In genomic region chr5:75118840-75119239, GRCm38 (mm10) we compare ENCODE assay signal across 11 mouse cellular contexts. TPM values are rescaled to one million over a fixed set of nuclear protein-coding genes. Genes with fewer than 3 reads are reported as not detected.
DNase-seq lines count a peak whose midpoint lies in the region; ATAC-seq and TF ChIP-seq lines count a peak whose summit lies in the region.
"Had no signal": no experiment of that assay in that cellular context is flagged by ENCODE, and none has a peak within 500 bp of the region (broad histone marks: within the 10 kb centered on the region; RNA-seq: fewer than 3 reads in every experiment).

No protein-coding gene starts in this region.

- no peaks in the 10 kb centered on the region for H3K4me1 ChIP-seq in hindbrain, postnatal 0 days (ENCODE audit: insufficient read depth, low read length)
- H3K4me1 ChIP-seq in hindbrain, embryonic 16.5 days (ENCODE audit: control insufficient read depth, insufficient read depth, low read depth, low read length), result no peaks in the 10 kb centered on the region
- no peaks in the 10 kb centered on the region for H3K4me1 ChIP-seq in spleen, adult 2 months (ENCODE audit: control insufficient read depth, insufficient read depth, insufficient read length)
- no peaks in the 10 kb centered on the region for H3K4me1 ChIP-seq in kidney, embryonic 15.5 days

- intact Hi-C loops in left cerebral cortex, postnatal 36 days (cut with DNase I), result no loop called here

- no peaks in the 10 kb centered on the region for H3K27me3 ChIP-seq in hindbrain, postnatal 0 days (ENCODE audit: insufficient read depth, low read length)
- no peaks in the 10 kb centered on the region for H3K27me3 ChIP-seq in hindbrain, embryonic 16.5 days (replicated peaks; ENCODE audit: control insufficient read depth, insufficient read depth, low read length)
- no peaks in the 10 kb centered on the region for H3K27me3 ChIP-seq in spleen, adult 2 months (ENCODE audit: control insufficient read depth, insufficient read depth, low read length)
- no peaks in the 10 kb centered on the region for H3K27me3 ChIP-seq in kidney, embryonic 15.5 days
- H3K27me3 ChIP-seq: limb, embryonic 15.5 days had no signal

- H3K4me3 ChIP-seq in hindbrain, postnatal 0 days (ENCODE audit: low read length), result no peak overlapping the region
- H3K4me3 ChIP-seq in hindbrain, embryonic 16.5 days (ENCODE audit: low read length), result no peak overlapping the region
- no peak overlapping the region for H3K4me3 ChIP-seq in spleen, adult 2 months (ENCODE audit: extremely low read depth, insufficient read depth, insufficient read length)
- no peak overlapping the region for H3K4me3 ChIP-seq in kidney, embryonic 15.5 days (replicated peaks)
- H3K4me3 ChIP-seq: limb, embryonic 15.5 days had no signal

- TF ChIP-seq CTCF in hindbrain, postnatal 0 days (IDR thresholded peaks at IDR 0.05; ENCODE audit: low read depth), result peak; percentile 40
- peak; percentile 45; the same call in 1 of the 2 replicates for TF ChIP-seq CTCF in spleen, adult 2 months (IDR thresholded peaks at IDR 0.05; ENCODE audit: extremely low read depth, insufficient read depth, insufficient read length, insufficient replicate concordance)

- DNase-seq in hindbrain, postnatal 0 days (ENCODE audit: low spot score), result no peak
- peak; percentile 84 for DNase-seq in ES-CJ7 (ENCODE audit: low read depth, low spot score)
- DNase-seq in embryo, embryonic 10.5 days (ENCODE audit: low spot score), result peak; percentile 45
- DNase-seq in spleen, adult 2 months (ENCODE audit: low read depth in 1 of 2, low spot score in 2 of 2), result peak in 1 of 2 experiments; percentile 19
- DNase-seq in left cerebral cortex, postnatal 36 days (ENCODE audit: low spot score in 2 of 2), result no peak
- no peak for DNase-seq in layer of hippocampus, adult 8-10 months (ENCODE audit: low spot score in 2 of 2)

- H3K9me3 ChIP-seq in hindbrain, postnatal 0 days (ENCODE audit: low read length), result no peaks in the 10 kb centered on the region
- H3K9me3 ChIP-seq in hindbrain, embryonic 16.5 days (ENCODE audit: control insufficient read depth, low read length), result no peaks in the 10 kb centered on the region
- no peaks in the 10 kb centered on the region for H3K9me3 ChIP-seq in kidney, embryonic 15.5 days (replicated peaks)
- H3K9me3 ChIP-seq: limb, embryonic 15.5 days had no signal

- H3K9ac ChIP-seq in hindbrain, postnatal 0 days (replicated peaks; ENCODE audit: low read length), result no peak overlapping the region
- H3K9ac ChIP-seq in hindbrain, embryonic 16.5 days (ENCODE audit: low read depth, low read length), result no peak overlapping the region
- H3K9ac ChIP-seq in kidney, embryonic 15.5 days, result no peak overlapping the region
- H3K9ac ChIP-seq: limb, embryonic 15.5 days had no signal

- H3K36me3 ChIP-seq in hindbrain, postnatal 0 days (ENCODE audit: insufficient read depth, low read length), result no peaks in the 10 kb centered on the region
- H3K36me3 ChIP-seq in hindbrain, embryonic 16.5 days (ENCODE audit: control insufficient read depth, insufficient read depth, low read length), result no peaks in the 10 kb centered on the region
- no peaks in the 10 kb centered on the region for H3K36me3 ChIP-seq in spleen, adult 2 months (ENCODE audit: control insufficient read depth, insufficient read depth, low read length)
- no peaks in the 10 kb centered on the region for H3K36me3 ChIP-seq in kidney, embryonic 15.5 days
- H3K36me3 ChIP-seq: limb, embryonic 15.5 days had no signal

- no peak overlapping the region for H3K4me2 ChIP-seq in hindbrain, postnatal 0 days (ENCODE audit: low read depth, low read length)
- no peak overlapping the region for H3K4me2 ChIP-seq in hindbrain, embryonic 16.5 days (ENCODE audit: low read length)
- no peak overlapping the region for H3K4me2 ChIP-seq in kidney, embryonic 15.5 days
- H3K4me2 ChIP-seq: limb, embryonic 15.5 days had no signal

- TF ChIP-seq POLR2A in spleen, adult 2 months (IDR thresholded peaks at IDR 0.05; ENCODE audit: low read depth, low read length), result no peak

- no peak for ATAC-seq in hindbrain, postnatal 0 days
- no peak for ATAC-seq in hindbrain, embryonic 16.5 days
- ATAC-seq in kidney, embryonic 15.5 days (replicated peaks; ENCODE audit: low FRiP score), result no peak

- 68% methylated on average over 7 of the region's 7 CpGs for WGBS in hindbrain, postnatal 0 days
- 74% methylated on average over 7 of the region's 7 CpGs for WGBS in hindbrain, embryonic 16.5 days
- 76% methylated on average over 7 of the region's 7 CpGs for WGBS in spleen, adult 2 months
- 68% methylated on average over 7 of the region's 7 CpGs for WGBS in kidney, embryonic 15.5 days

- no peak overlapping the region for H3K27ac ChIP-seq in hindbrain, postnatal 0 days
- H3K27ac ChIP-seq in hindbrain, embryonic 16.5 days (ENCODE audit: low read depth, low read length), result no peak overlapping the region
- H3K27ac ChIP-seq in spleen, adult 2 months (ENCODE audit: insufficient read depth, low read length), result no peak overlapping the region
- no peak overlapping the region for H3K27ac ChIP-seq in kidney, embryonic 15.5 days
- H3K27ac ChIP-seq: limb, embryonic 15.5 days had no signal

RNA-seq across cellular contexts. Expression of gene Pdgfra, which starts 33.3 kb away (rescaled TPM):
- total RNA-seq in hindbrain, postnatal 0 days (2014; rRNA removed), result 60.2 and 63.0 TPM in 2 replicates
- polyA plus RNA-seq in hindbrain, postnatal 0 days (2015; fragmentation: Nextera tagmentation; extraction: Ambion mirVana), result 21.9 and 25.7 TPM in 2 replicates
- 20.8 and 22.1 TPM in 2 replicates for polyA plus RNA-seq in hindbrain, embryonic 16.5 days (2015; fragmentation: Nextera tagmentation; extraction: Ambion mirVana)
- 6.7 and 7.8 TPM in 2 replicates for polyA plus RNA-seq in spleen, adult 2 months (2012; rRNA removed)
- total RNA-seq in left cerebral cortex, postnatal 36 days (2021), result 10 to 100 TPM; 41.2 to 42.5 TPM
- total RNA-seq in layer of hippocampus, adult 8-10 months (2022), result 10 to 100 TPM; 35.8 to 45.2 (median 38.4) TPM
- polyA plus RNA-seq in kidney, embryonic 15.5 days (2015; fragmentation: Nextera tagmentation; extraction: Ambion mirVana), result 40.0 and 47.3 TPM in 2 replicates

RNA-seq across cellular contexts. Expression of gene Gsx2, which starts 43.4 kb away (rescaled TPM):
- 0.47 TPM in 1 of 2 replicates, not detected in the other for total RNA-seq in hindbrain, postnatal 0 days (2014; rRNA removed)
- 0.14 TPM in 1 of 2 replicates, not detected in the other for polyA plus RNA-seq in hindbrain, postnatal 0 days (2015; fragmentation: Nextera tagmentation; extraction: Ambion mirVana)
- polyA plus RNA-seq in hindbrain, embryonic 16.5 days (2015; fragmentation: Nextera tagmentation; extraction: Ambion mirVana), result 0.15 and 0.18 TPM in 2 replicates
- 0.07 TPM in 1 of 2 replicates, not detected in the other for polyA plus RNA-seq in spleen, adult 2 months (2012; rRNA removed)
- under 1 TPM in 1 of 2 experiments, not detected in 1; 0.39 TPM for total RNA-seq in left cerebral cortex, postnatal 36 days (2021)
- total RNA-seq in layer of hippocampus, adult 8-10 months (2022), result under 1 TPM in 3 of 4 experiments, not detected in 1; 0.30 to 0.67 (median 0.37) TPM
- polyA plus RNA-seq in kidney, embryonic 15.5 days (2015; fragmentation: Nextera tagmentation; extraction: Ambion mirVana), result not detected in 2 replicates
- polyA plus RNA-seq: embryonic facial prominence, embryonic 14.5 days; limb, embryonic 15.5 days; stomach, embryonic 14.5 days had no signal

Comparison
In these comparisons a context has a peak if more than half of its experiments do, and no peak if none do; other contexts are left out.
1. DNase-seq: peak in ES-CJ7 (single experiment) and embryo, embryonic 10.5 days (single experiment); none in hindbrain, postnatal 0 days (single experiment), left cerebral cortex, postnatal 36 days (0 of 2) and layer of hippocampus, adult 8-10 months (0 of 2).